Mouse (Mus musculus): ENCODE data around the gene Vps52. TPM values are rescaled to one million over a fixed set of nuclear protein-coding genes. Genes with fewer than 3 reads are reported as not detected.

Gene Vps52
- polyA plus RNA-seq, 1 experiment from 2014 or later: 23.5 TPM

- H3K27ac ChIP-seq (ENCODE audit: low read depth, low read length): peak overlapping the region; percentile 86
- H3K4me1 ChIP-seq (replicated peaks; ENCODE audit: control insufficient read depth, insufficient read depth, low read length): no peaks in the 10 kb centered on the region; the same call in 1 of the 2 replicates
- peak overlapping the region; percentile 67 for H3K4me3 ChIP-seq (ENCODE audit: low read depth, low read length)
- no peaks in the 10 kb centered on the region for H3K27me3 ChIP-seq (replicated peaks; ENCODE audit: control insufficient read depth, insufficient read depth, low read length)
- H3K9ac ChIP-seq (ENCODE audit: low read depth, low read length): peak overlapping the region; percentile 64
- H3K4me2 ChIP-seq (replicated peaks; ENCODE audit: low read depth): peak overlapping the region; percentile 79
- TF ChIP-seq CTCF (IDR thresholded peaks at IDR 0.05; ENCODE audit: low read depth): no peak
- no peak for ATAC-seq
- no peaks in the 10 kb centered on the region for H3K9me3 ChIP-seq (ENCODE audit: control insufficient read depth)
- under 1% methylated on average over 20 of the region's 20 CpGs for WGBS
- H3K36me3 ChIP-seq (ENCODE audit: control insufficient read depth, insufficient read depth): peaks cover 48% of the 10 kb centered on the region
Observed at GRCm38 (mm10) chr17:33916294-33916693, 39.3 kb upstream of the Vps52 start.

GRCm38 (mm10) chr17:33916847-33917655 lies 38.6 kb upstream of the Vps52 start:
- Histone ChIP-seq H3K4me3 (ENCODE audit: low read depth, low read length) (peak overlapping the region; percentile 67), H3K9ac (ENCODE audit: low read depth, low read length) (peak overlapping the region; percentile 7; the same call in 1 of the 2 replicates), H3K27ac (ENCODE audit: low read depth, low read length) (no peak overlapping the region), H3K27me3 (replicated peaks; ENCODE audit: control insufficient read depth, insufficient read depth, low read length) (no peaks in the 10 kb centered on the region), H3K4me2 (replicated peaks; ENCODE audit: low read depth) (peak overlapping the region; percentile 79), H3K9me3 (ENCODE audit: control insufficient read depth) (no peaks in the 10 kb centered on the region), H3K4me1 (replicated peaks; ENCODE audit: control insufficient read depth, insufficient read depth, low read length) (no peaks in the 10 kb centered on the region; the same call in 1 of the 2 replicates), H3K36me3 (ENCODE audit: control insufficient read depth, insufficient read depth) (peaks cover 42% of the 10 kb centered on the region)
- 77% methylated on average over 31 of the region's 31 CpGs for WGBS
- no peak for ATAC-seq
- TF ChIP-seq CTCF (IDR thresholded peaks at IDR 0.05; ENCODE audit: low read depth): no peak

GRCm38 (mm10) chr17:33917656-33918292 lies 37.8 kb upstream of the Vps52 start:
- no peaks in the 10 kb centered on the region for H3K9me3 ChIP-seq (ENCODE audit: control insufficient read depth)
- no peaks in the 10 kb centered on the region; the same call in 1 of the 2 replicates for H3K4me1 ChIP-seq (replicated peaks; ENCODE audit: control insufficient read depth, insufficient read depth, low read length)
- no peak overlapping the region for H3K4me2 ChIP-seq (replicated peaks; ENCODE audit: low read depth)
- no peak for ATAC-seq
- H3K27me3 ChIP-seq (replicated peaks; ENCODE audit: control insufficient read depth, insufficient read depth, low read length): no peaks in the 10 kb centered on the region
- H3K36me3 ChIP-seq (ENCODE audit: control insufficient read depth, insufficient read depth): peaks cover 38% of the 10 kb centered on the region
- WGBS: 82% methylated on average over 18 of the region's 18 CpGs
- no peak overlapping the region for H3K9ac ChIP-seq (ENCODE audit: low read depth, low read length)
- H3K27ac ChIP-seq (ENCODE audit: low read depth, low read length): no peak overlapping the region
- no peak overlapping the region for H3K4me3 ChIP-seq (ENCODE audit: low read depth, low read length)
- TF ChIP-seq CTCF (IDR thresholded peaks at IDR 0.05; ENCODE audit: low read depth): no peak

GRCm38 (mm10) chr17:33918293-33919203 lies 37.1 kb upstream of the Vps52 start:
- no peak for ATAC-seq
- H3K4me3 ChIP-seq (ENCODE audit: low read depth, low read length): peak overlapping the region; percentile 85
- peak overlapping the region; percentile 88; the same call in 1 of the 2 replicates for H3K27ac ChIP-seq (ENCODE audit: low read depth, low read length)
- no peak for TF ChIP-seq CTCF (IDR thresholded peaks at IDR 0.05; ENCODE audit: low read depth)
- peak overlapping the region; percentile 96 for H3K4me2 ChIP-seq (replicated peaks; ENCODE audit: low read depth)
- H3K9ac ChIP-seq (ENCODE audit: low read depth, low read length): no peak overlapping the region
- H3K27me3 ChIP-seq (replicated peaks; ENCODE audit: control insufficient read depth, insufficient read depth, low read length): no peaks in the 10 kb centered on the region
- WGBS: 60% methylated on average over 37 of the region's 37 CpGs
- no peaks in the 10 kb centered on the region for H3K9me3 ChIP-seq (ENCODE audit: control insufficient read depth)
- no peaks in the 10 kb centered on the region; the same call in 1 of the 2 replicates for H3K4me1 ChIP-seq (replicated peaks; ENCODE audit: control insufficient read depth, insufficient read depth, low read length)
- H3K36me3 ChIP-seq (ENCODE audit: control insufficient read depth, insufficient read depth): peaks cover 32% of the 10 kb centered on the region

DNA sequence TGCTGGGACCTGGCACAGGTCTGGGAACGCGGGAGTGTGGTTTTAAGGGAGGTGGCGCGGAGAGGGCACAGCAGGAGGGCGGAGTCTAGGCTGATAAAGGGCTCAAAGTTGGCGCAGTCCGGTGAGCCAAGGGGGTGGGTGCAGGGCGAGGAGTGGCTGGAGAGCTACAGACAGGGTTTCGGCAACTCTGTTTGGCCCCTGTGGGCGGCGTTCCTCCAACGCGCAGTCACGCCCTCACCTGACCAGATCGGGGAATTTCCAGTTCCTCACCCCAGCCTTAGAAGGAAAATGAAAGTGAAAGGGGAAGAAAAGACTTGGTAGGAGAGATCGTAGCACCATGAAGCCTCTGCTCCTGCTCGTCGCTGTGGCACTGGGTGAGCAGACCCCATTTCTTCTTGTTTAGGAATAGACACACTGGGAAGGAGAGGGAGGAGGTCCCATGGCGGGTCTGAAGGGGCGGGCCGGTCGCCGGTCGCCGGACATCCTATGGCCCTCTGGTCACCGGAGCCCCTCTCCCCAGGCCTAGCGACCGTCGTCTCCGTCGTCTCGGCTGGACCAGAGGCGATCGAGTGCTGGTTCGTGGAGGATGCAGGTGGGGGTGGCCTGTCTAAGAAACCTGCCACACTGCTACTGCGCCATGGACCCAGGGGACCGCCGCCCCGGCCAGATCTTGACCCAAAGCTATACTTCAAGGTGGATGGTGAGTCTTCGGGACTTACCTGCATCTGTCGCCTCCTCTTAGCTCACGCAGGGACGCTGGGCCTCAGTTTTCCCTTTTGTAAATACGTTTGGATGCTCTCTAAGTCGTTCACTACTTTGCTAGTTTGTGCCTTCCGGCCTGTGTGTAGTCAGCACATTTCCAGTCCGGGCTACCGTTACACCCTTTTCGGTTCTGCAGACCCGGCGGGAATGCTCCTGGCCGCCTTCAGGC lies 36.0 kb upstream of the Vps52 start:
- H3K4me2 ChIP-seq (replicated peaks; ENCODE audit: low read depth): peak overlapping the region; percentile 96
- H3K27me3 ChIP-seq (replicated peaks; ENCODE audit: control insufficient read depth, insufficient read depth, low read length): no peaks in the 10 kb centered on the region
- peak overlapping the region; percentile 88 for H3K27ac ChIP-seq (ENCODE audit: low read depth, low read length)
- H3K4me1 ChIP-seq (replicated peaks; ENCODE audit: control insufficient read depth, insufficient read depth, low read length): no peaks in the 10 kb centered on the region; the same call in 1 of the 2 replicates
- peak overlapping the region; percentile 70 for H3K9ac ChIP-seq (ENCODE audit: low read depth, low read length)
- TF ChIP-seq CTCF (IDR thresholded peaks at IDR 0.05; ENCODE audit: low read depth): peak; percentile 62
- no peaks in the 10 kb centered on the region for H3K9me3 ChIP-seq (ENCODE audit: control insufficient read depth)
- peak overlapping the region; percentile 85 for H3K4me3 ChIP-seq (ENCODE audit: low read depth, low read length)
- under 1% methylated on average over 52 of the region's 52 CpGs for WGBS
- ATAC-seq: peak; percentile 48
- H3K36me3 ChIP-seq (ENCODE audit: control insufficient read depth, insufficient read depth): peaks cover 21% of the 10 kb centered on the region

All from intestine, postnatal 0 days (tissue).